Mouse (Mus musculus) small intestine, adult 2 months (tissue): ENCODE results near the gene Mvb12b.

Experiments used
- CTCF ChIP-seq: fragments of 200-500 bp; IDR thresholded peaks from 2 replicates; pipeline ENCODE4 v1.5.1; 2012; ENCODE audit warnings: low read depth, mild to moderate bottlenecking, control low read depth, inconsistent platforms, low read length, moderate library complexity, mixed read lengths; ENCODE audit not compliant: insufficient replicate concordance, insufficient read length; ENCODE audit errors: extremely low read depth
- POLR2A ChIP-seq: fragments of 200-500 bp; IDR thresholded peaks from 2 replicates; pipeline ENCODE4 v1.6.1; 2012; ENCODE audit warnings: low read depth, mild to moderate bottlenecking, control low read depth, inconsistent platforms, low read length, moderate library complexity

DNA sequence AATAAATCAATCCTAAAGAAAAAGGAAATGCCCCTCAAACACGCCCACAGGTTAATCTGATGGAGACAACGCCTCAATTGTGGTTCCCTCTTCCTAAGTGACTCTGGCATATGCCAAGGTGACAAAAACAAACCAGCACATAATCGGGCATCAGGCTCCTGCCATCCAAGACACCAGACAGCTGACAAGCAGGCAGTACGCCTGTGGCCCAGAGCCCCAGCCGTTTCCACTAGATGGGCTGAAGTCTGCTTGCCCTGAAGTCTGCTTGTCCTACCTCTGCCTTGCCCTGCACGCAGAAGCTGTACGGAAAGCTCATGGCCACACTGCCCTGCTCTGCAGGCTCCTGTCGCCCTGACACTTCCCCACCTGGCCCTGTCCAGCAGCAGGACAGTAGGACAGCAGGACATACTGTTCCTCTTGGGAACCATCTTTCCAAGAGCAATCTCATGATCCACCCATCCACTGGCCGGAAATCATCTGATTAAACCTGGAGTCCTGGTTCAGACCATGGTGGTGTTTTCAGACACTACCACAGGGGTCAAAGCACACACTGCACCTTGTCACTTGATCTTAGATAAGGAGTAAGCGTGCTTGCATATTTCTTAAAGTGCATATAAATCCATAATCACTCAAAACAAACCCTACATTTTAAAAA lies 17.9 kb downstream of the Mvb12b start:
- TF ChIP-seq POLR2A (no peak), CTCF (no peak)
